Mouse (Mus musculus) kidney, embryonic 16.5 days (tissue): ENCODE measurements at regions not wholly inside any gene's neighbourhood (a gene's known extent, or its start where the extent isn't known, plus 50 kb on each side); places are given as distances from the start of the nearest gene placed in this dataset.

Experiments
- ATAC-seq: fragments of 200-750 bp; cut with Nextera tagmentation; 2 replicates; pipeline ENCODE4 v1.8.0; 2017; ENCODE audit warnings: moderate TSS enrichment; ENCODE audit not compliant: low FRiP score, low TSS enrichment
- H3K27ac ChIP-seq: fragments of 300-500 bp; sonication (generic); 2 replicates; pipeline ENCODE4 v1.5.1; 2014; ENCODE audit warnings: low read length
- H3K27me3 ChIP-seq: fragments of 300-500 bp; sonication (generic); 2 replicates; pipeline ENCODE4 v1.6.1; 2014; ENCODE audit warnings: low read length, control low read depth, mixed read lengths; ENCODE audit not compliant: insufficient read depth
- H3K36me3 ChIP-seq: fragments of 300-500 bp; sonication (generic); 2 replicates; pipeline ENCODE4 v1.6.1; 2014; ENCODE audit warnings: low read length, control low read depth, mixed read lengths; ENCODE audit not compliant: insufficient read depth
- H3K4me1 ChIP-seq: fragments of 300-500 bp; sonication (generic); 2 replicates; pipeline ENCODE4 v1.6.1; 2014; ENCODE audit warnings: low read length, control low read depth, mixed read lengths; ENCODE audit not compliant: insufficient read depth
- H3K4me2 ChIP-seq: fragments of 300-500 bp; sonication (generic); replicated peaks from 2 replicates; pipeline ENCODE4 v1.6.1; 2014; ENCODE audit warnings: low read depth, low read length
- H3K4me3 ChIP-seq: fragments of 300-500 bp; sonication (generic); 2 replicates; pipeline ENCODE4 v1.5.1; 2014; ENCODE audit warnings: mild to moderate bottlenecking, low read length
- H3K9ac ChIP-seq: fragments of 300-500 bp; sonication (generic); replicated peaks from 2 replicates; pipeline ENCODE4 v1.6.1; 2014; ENCODE audit warnings: low read length
- H3K9me3 ChIP-seq: fragments of 300-500 bp; sonication (generic); 2 replicates; pipeline ENCODE4 v1.6.1; 2016; ENCODE audit warnings: low read length, control low read depth
- WGBS: fragments of 180-500 bp; shearing (Covaris S2); extraction: QIAGEN DNeasy Blood & Tissue Kit; methylation state at CpG from one replicate; pipeline ENCODE4 v1.1.7; 2014; 5-methylcytosine and 5-hydroxymethylcytosine counted together

DNA sequence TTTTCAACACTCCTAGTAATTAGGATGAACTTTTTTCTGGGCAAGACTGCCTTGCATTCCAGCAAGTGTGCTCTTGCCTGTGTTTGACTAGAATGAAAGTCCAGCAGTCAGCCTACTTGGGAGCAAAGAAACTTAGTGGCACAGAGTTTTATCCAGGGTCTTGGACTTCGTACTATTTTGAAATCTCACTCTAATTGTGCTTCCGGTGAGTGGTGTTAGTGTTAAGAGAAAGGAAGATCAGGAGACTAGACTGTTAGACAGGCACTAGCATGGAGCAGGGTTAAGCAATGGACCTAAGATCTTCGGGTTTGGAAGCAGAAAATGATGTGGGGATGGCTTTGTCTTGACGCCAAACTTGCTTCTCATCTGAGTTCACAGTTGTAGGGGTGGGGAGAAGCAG, 54.1 kb upstream of the Ppp2r3a start:
- Histone ChIP-seq H3K27me3 (no peaks in the 10 kb centered on the region), H3K36me3 (no peaks in the 10 kb centered on the region), H3K9ac (no peak overlapping the region), H3K4me1 (no peaks in the 10 kb centered on the region), H3K4me3 (no peak overlapping the region), H3K27ac (no peak overlapping the region), H3K4me2 (no peak overlapping the region), H3K9me3 (no peaks in the 10 kb centered on the region)
- no peak for ATAC-seq
- WGBS = 87% methylated on average over 4 of the region's 4 CpGs
